Mouse (Mus musculus) C2C12 (cell line): Measurements from ENCODE around the gene Rhod.
"Not testable (repeated sequence)": the region's sequence is repeated elsewhere in the genome, so short reads cannot be mapped to it uniquely, and the experiment has no call there.

Experiments used
- CEBPB ChIP-seq: IDR thresholded peaks from one replicate; pipeline ENCODE4 v1.6.1; 2011; ENCODE audit warnings: low read depth, mild to moderate bottlenecking, control low read depth, moderate library complexity
- CTCF ChIP-seq: IDR thresholded peaks from one replicate; pipeline ENCODE4 v1.5.1; 2011; ENCODE audit not compliant: control insufficient read depth, insufficient read depth, insufficient read length
- MAX ChIP-seq: IDR thresholded peaks from one replicate; pipeline ENCODE4 v1.6.1; 2011; ENCODE audit warnings: mild to moderate bottlenecking, control low read depth
- MYOD1 ChIP-seq: IDR thresholded peaks from one replicate; pipeline ENCODE4 v1.6.1; 2011; ENCODE audit warnings: low read depth; ENCODE audit not compliant: control insufficient read depth, insufficient read length
- MYOG ChIP-seq: IDR thresholded peaks from one replicate; pipeline ENCODE4 v1.6.1; 2011; ENCODE audit not compliant: control insufficient read depth, insufficient read length; ENCODE audit errors: extremely low read depth
- USF1 ChIP-seq: IDR thresholded peaks from one replicate; pipeline ENCODE4 v1.6.1; 2011; ENCODE audit warnings: low read depth, mild to moderate bottlenecking, control low read depth, moderate library complexity

DNA sequence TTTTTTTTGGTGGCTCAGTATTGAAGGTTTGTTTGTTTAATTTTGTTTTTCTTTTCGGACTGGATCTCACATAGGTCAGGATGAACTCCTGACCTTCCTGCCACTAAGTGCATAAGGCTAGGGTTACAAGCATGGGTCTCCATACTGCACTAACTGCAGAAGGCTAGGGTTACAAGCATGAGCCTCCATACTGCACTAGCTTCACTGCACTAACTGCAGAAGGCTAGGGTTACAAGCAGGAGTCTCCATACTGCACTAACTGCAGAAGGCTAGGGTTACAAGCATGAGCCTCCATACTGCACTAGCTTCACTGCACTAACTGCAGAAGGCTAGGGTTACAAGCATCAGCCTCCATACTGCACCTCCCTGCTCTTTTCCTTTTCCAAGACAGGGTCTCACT is 14.8 kb upstream of the Rhod start:
- not testable (repeated sequence) for TF ChIP-seq CTCF, MYOD1, USF1, CEBPB, MYOG, MAX
